Mouse (Mus musculus) erythroblast, embryonic 14.5 days (primary cell): ENCODE results near the gene Cxcr2.

Experiments
- GATA1 ChIP-seq: IDR thresholded peaks from 2 replicates; pipeline ENCODE4 v1.6.1; 2012; ENCODE audit warnings: low read length, inconsistent platforms, mixed read lengths
- TAL1 ChIP-seq: IDR thresholded peaks from 3 replicates; pipeline ENCODE4 v1.6.1; 2012; ENCODE audit warnings: low read length, inconsistent platforms, mixed read lengths

GRCm38 (mm10) chr1:74130883-74131659 lies 22.7 kb upstream of the Cxcr2 start:
- TF ChIP-seq TAL1 (no peak), GATA1 (no peak)
